Mouse (Mus musculus): ENCODE results near the gene Thada. TPM values are rescaled to one million over a fixed set of nuclear protein-coding genes. Genes with fewer than 3 reads are reported as not detected.

Thada gene
- polyA plus RNA-seq (2012; rRNA removed) (2.2 and 2.5 TPM in 2 replicates), polyA plus RNA-seq (2014; fragmentation: Nextera tagmentation; extraction: Ambion mirVana) (2.0 and 2.8 TPM in 2 replicates)

DNA sequence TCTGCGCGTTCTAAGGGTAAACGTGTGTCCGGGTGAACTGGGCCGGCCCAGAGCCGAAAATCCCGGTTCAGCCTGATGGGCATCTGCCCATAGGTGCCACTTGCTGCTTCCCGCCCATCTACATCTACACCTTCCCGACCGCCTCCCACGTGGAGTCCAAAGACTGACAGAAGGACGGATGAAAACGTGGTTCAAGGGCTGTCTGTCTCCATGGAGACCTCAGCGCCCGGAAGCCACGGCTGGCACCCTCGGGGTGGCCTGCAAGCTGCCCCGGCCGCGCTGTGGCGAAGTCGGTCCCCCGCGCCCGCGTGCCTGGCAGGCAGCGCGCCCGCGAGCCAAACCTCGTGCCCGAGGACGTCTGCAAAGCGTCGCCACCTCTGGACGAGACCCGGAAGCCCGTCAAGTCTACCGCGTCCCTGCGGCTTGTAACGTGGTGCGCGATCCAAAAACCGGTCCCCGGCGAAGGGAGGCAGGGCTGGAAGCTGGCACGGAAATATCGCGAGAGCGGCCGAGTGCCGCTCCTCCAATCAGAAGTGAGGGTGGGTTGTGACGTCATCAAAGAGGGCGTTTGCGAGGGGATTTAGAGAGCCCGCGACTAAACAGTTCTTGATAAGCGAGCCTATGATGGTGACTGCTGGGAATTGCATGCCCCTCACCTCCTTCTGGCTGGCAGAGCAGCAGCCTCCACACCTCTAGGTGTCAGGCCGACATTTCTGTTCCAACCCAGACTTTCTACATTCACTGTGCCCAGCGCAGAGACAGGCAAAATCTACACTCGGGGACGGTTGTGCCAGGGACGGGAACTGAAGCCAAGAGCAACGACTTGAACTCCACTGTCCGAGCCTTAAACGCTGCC is at the start of gene Thada:
TSS of gene Thada (minus strand) at position 453 of the 856 bp plus-strand sequence.
- peak within 1 kb of the TSS; percentile 89 to 97 for H3K4me3 ChIP-seq (ENCODE audit: insufficient read depth in 1 of 2, low read depth in 2 of 2, low read length in 2 of 2)
- ATAC-seq (ENCODE audit: insufficient read depth), result peak; percentile 93
- H3K9ac ChIP-seq (replicated peaks), result peak within 1 kb of the TSS; percentile 85
- no peaks in the 10 kb centered on the region for H3K9me3 ChIP-seq (ENCODE audit: control insufficient read depth, low read length)
- no peaks in the 10 kb centered on the region for H3K27me3 ChIP-seq (ENCODE audit: control insufficient read depth, insufficient read depth, low read length)
- TF ChIP-seq EP300 (IDR thresholded peaks at IDR 0.05; ENCODE audit: low read depth), result peak; percentile 72
- TF ChIP-seq CTCF (IDR thresholded peaks at IDR 0.05; ENCODE audit: low read depth), result no peak
- under 1% methylated on average over 67 of the region's 67 CpGs for WGBS (ENCODE audit: insufficient replicate concordance)
- H3K36me3 ChIP-seq (replicated peaks; ENCODE audit: control insufficient read depth, insufficient read depth, low read depth), result no peaks in the 10 kb centered on the region
- peaks cover 0 to 5% of the 10 kb centered on the region in 2 experiments; a peak in 1 of 4 replicates for H3K4me1 ChIP-seq (replicated peaks; ENCODE audit: control insufficient read depth in 2 of 2, insufficient read depth in 2 of 2, low read length in 1 of 2)
- peak; percentile 96 to 97 (median 96) for DNase-seq (ENCODE audit: low read depth in 3 of 3, low spot score in 3 of 3)
- peak within 1 kb of the TSS; percentile 95 for H3K4me2 ChIP-seq (ENCODE audit: low read depth)
- H3K27ac ChIP-seq, result peak within 1 kb of the TSS; percentile 42

DNA sequence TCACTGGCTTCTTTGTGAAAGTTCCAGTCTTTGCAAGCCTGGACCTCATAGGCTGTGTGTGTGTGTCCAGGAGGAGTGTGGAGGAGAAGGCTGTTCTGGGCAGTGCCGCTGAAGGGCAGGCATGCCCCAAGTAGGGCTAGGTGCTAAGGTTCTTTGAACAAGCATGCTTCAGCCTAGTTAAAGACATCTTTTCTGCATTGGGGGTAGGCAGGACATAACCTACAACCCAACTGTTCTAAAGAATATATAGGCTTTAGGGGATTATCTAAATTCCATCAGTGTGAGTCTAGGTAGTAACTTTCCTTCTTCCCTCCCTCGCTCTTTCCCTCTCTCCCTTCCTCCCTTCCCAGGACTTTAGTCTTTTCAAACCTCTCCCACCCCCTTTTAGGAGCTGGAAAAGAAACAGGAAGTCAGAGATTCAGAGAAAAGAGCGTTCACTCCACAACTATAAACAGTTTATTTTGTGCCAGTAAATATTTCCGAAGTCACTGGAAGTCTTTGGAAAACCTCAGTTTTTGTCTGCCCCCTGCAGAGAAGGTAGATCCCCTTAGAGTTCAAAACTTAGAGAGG is 46.6 kb upstream of the Thada start:
- no peak for DNase-seq (ENCODE audit: low read depth in 3 of 3, low spot score in 3 of 3)
- Histone ChIP-seq H3K4me2 (ENCODE audit: low read depth) (peak overlapping the region; percentile 57), H3K9me3 (ENCODE audit: control insufficient read depth, low read length) (no peaks in the 10 kb centered on the region), H3K27ac (no peak overlapping the region), H3K4me1 (replicated peaks; ENCODE audit: control insufficient read depth in 2 of 2, insufficient read depth in 2 of 2, low read length in 1 of 2) (peaks cover 0 to 2% of the 10 kb centered on the region in 2 experiments; a peak in 1 of 4 replicates), H3K4me3 (ENCODE audit: insufficient read depth in 1 of 2, low read depth in 2 of 2, low read length in 2 of 2) (peak overlapping the region; percentile 48 to 51), H3K36me3 (replicated peaks; ENCODE audit: control insufficient read depth, insufficient read depth, low read depth) (no peaks in the 10 kb centered on the region), H3K9ac (replicated peaks) (no peak overlapping the region), H3K27me3 (ENCODE audit: control insufficient read depth, insufficient read depth, low read length) (peaks cover 25% of the 10 kb centered on the region)
- no peak for TF ChIP-seq CTCF (IDR thresholded peaks at IDR 0.05; ENCODE audit: low read depth)
- no peak for TF ChIP-seq EP300 (IDR thresholded peaks at IDR 0.05; ENCODE audit: low read depth)
- ATAC-seq (ENCODE audit: insufficient read depth), result no peak
- 7% methylated on average over 4 of the region's 4 CpGs for WGBS (ENCODE audit: insufficient replicate concordance)

DNA sequence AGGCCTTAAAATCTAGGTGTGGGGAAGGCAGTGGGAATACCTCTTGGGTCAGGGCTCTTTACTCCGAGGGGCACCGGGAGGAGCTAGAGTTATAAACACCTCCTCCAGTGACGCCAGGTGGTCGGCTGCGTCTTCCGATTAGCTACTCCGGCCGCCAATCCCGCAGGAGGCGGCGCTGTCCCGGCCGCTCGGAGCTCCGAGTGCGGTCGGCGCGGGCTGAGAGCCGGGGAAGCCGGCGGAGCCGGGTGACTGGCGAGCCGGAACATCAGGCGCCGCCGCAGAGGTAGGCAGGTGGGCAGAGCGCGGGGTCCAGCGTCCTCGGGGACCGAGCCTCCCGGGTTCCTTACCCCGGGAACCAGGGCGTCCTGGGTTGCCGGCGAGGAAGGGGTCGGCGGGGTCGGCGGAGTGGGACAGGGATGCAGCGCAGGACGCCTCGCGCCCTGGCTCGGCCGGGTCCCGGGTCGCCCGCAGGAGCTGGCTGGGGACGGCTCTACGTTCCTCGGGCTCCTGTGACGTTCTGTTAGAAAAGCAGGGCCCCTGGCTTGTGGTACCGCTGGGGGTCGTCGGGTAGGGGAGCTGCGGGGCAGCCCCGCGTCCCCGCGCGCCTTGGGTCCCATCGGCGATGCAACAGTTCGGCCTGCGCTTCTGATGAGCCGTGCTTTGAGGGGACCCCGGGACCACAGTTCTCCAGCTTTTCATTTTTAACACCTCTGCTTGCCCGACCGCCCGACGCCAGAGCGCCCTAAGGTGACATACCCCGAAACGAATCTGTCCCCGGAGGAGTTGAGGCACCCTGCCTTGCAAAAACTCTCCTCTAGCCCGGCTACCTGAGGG is 45.9 kb upstream of the Thada start, which contains the start of gene Plekhh2:
TSS of gene Plekhh2 (plus strand) at position 214 of the 834 bp plus-strand sequence.
- Histone ChIP-seq H3K4me1 (replicated peaks; ENCODE audit: control insufficient read depth in 2 of 2, insufficient read depth in 2 of 2, low read length in 1 of 2) (peaks cover 0 to 2% of the 10 kb centered on the region in 2 experiments; a peak in 1 of 4 replicates), H3K27me3 (ENCODE audit: control insufficient read depth, insufficient read depth, low read length) (peaks cover 25% of the 10 kb centered on the region), H3K4me2 (ENCODE audit: low read depth) (peak within 1 kb of the TSS; percentile 57), H3K4me3 (ENCODE audit: insufficient read depth in 1 of 2, low read depth in 2 of 2, low read length in 2 of 2) (peak within 1 kb of the TSS; percentile 48 to 51), H3K36me3 (replicated peaks; ENCODE audit: control insufficient read depth, insufficient read depth, low read depth) (no peaks in the 10 kb centered on the region), H3K9me3 (ENCODE audit: control insufficient read depth, low read length) (no peaks in the 10 kb centered on the region), H3K9ac (replicated peaks) (no peak within 1 kb of the TSS; the same call in 1 of the 2 replicates), H3K27ac (no peak within 1 kb of the TSS)
- TF ChIP-seq CTCF (IDR thresholded peaks at IDR 0.05; ENCODE audit: low read depth) (no peak), EP300 (IDR thresholded peaks at IDR 0.05; ENCODE audit: low read depth) (no peak)
- DNase-seq (ENCODE audit: low read depth in 3 of 3, low spot score in 3 of 3) (peak; percentile 1 to 22 (median 3)), ATAC-seq (ENCODE audit: insufficient read depth) (0 out of 2 replicates have a peak, but pooled peaks have one; percentile 21)
- WGBS (ENCODE audit: insufficient replicate concordance), result 1% methylated on average over 79 of the region's 79 CpGs

DNA sequence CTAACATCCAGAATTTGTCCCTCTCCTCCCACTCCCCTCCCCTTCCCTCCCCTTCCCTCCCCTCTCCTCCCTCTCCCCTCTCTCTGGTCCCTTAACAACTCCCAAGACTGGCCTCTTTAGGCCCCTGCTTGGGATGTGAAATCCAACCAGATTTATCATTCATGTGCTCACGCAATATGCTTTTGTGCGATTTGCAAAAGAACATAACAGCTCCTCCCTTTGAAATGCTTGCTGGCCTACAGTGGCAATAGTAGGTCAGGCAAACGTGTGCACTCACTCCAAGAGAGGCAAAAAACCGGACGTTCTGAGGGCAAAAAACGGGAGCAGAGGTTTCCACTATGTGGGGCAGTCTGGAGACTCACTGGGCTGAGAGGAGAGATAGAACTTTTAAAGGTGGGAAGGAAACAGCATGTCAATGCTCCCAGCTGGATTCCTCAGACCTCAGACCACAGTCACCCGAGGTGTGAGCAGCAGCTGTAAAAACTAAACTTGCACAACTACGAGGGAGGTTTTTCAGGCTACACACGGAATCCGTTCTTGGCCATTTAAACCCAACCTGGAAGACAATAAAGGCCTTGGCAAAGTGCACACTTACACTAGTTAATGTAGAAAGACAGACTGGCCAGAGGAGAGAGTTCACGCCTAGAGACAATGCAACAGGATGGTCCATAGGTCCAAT is 45.1 kb upstream of the Thada start:
- Histone ChIP-seq H3K27me3 (ENCODE audit: control insufficient read depth, insufficient read depth, low read length) (peaks cover 25% of the 10 kb centered on the region), H3K4me3 (ENCODE audit: insufficient read depth in 1 of 2, low read depth in 2 of 2, low read length in 2 of 2) (peak overlapping the region in 1 of 2 experiments; percentile 48; a peak in 2 of 4 replicates), H3K9ac (replicated peaks) (no peak overlapping the region), H3K9me3 (ENCODE audit: control insufficient read depth, low read length) (no peaks in the 10 kb centered on the region), H3K36me3 (replicated peaks; ENCODE audit: control insufficient read depth, insufficient read depth, low read depth) (no peaks in the 10 kb centered on the region), H3K4me2 (ENCODE audit: low read depth) (peak overlapping the region; percentile 57), H3K27ac (no peak overlapping the region), H3K4me1 (replicated peaks; ENCODE audit: control insufficient read depth in 2 of 2, insufficient read depth in 2 of 2, low read length in 1 of 2) (peaks cover 0 to 2% of the 10 kb centered on the region in 2 experiments; a peak in 1 of 4 replicates)
- TF ChIP-seq CTCF (IDR thresholded peaks at IDR 0.05; ENCODE audit: low read depth) (no peak), EP300 (IDR thresholded peaks at IDR 0.05; ENCODE audit: low read depth) (no peak)
- WGBS (ENCODE audit: insufficient replicate concordance), result 32% methylated on average over 11 of the region's 11 CpGs
- DNase-seq (ENCODE audit: low read depth in 3 of 3, low spot score in 3 of 3), result no peak
- no peak for ATAC-seq (ENCODE audit: insufficient read depth)
